In genomic region chr4:107979530-107979929, GRCm38 (mm10) we compare ENCODE assay signal across 9 mouse cellular contexts. TPM values are rescaled to one million over a fixed set of nuclear protein-coding genes. Genes with fewer than 3 reads are reported as not detected.
DNase-seq lines count a peak whose midpoint lies in the region; ATAC-seq and TF ChIP-seq lines count a peak whose summit lies in the region.
"Had no signal": no experiment of that assay in that cellular context is flagged by ENCODE, and none has a peak within 500 bp of the region (broad histone marks: within the 10 kb centered on the region; RNA-seq: fewer than 3 reads in every experiment).

No protein-coding gene starts in this region.

- no peaks in the 10 kb centered on the region for H3K27me3 ChIP-seq in midbrain, postnatal 0 days (ENCODE audit: insufficient read depth, low read length)
- H3K27me3 ChIP-seq in midbrain, embryonic 13.5 days, result no peaks in the 10 kb centered on the region
- no peaks in the 10 kb centered on the region for H3K27me3 ChIP-seq in kidney, embryonic 15.5 days

- H3K9me3 ChIP-seq in midbrain, postnatal 0 days (ENCODE audit: low read length), result no peaks in the 10 kb centered on the region
- no peaks in the 10 kb centered on the region for H3K9me3 ChIP-seq in midbrain, embryonic 13.5 days
- no peaks in the 10 kb centered on the region for H3K9me3 ChIP-seq in kidney, embryonic 15.5 days (replicated peaks)

- H3K4me2 ChIP-seq in midbrain, postnatal 0 days (ENCODE audit: low read depth, low read length, poor library complexity, severe bottlenecking), result no peak overlapping the region
- H3K4me2 ChIP-seq in midbrain, embryonic 13.5 days (replicated peaks), result no peak overlapping the region
- H3K4me2 ChIP-seq in kidney, embryonic 15.5 days, result no peak overlapping the region

- 26% methylated on average over 2 of the region's 2 CpGs for WGBS in midbrain, postnatal 0 days
- WGBS in midbrain, embryonic 13.5 days, result 29% methylated on average over 2 of the region's 2 CpGs
- WGBS in kidney, embryonic 15.5 days, result 28% methylated on average over 2 of the region's 2 CpGs

- no peak overlapping the region for H3K27ac ChIP-seq in midbrain, postnatal 0 days (ENCODE audit: low read depth, low read length)
- no peak overlapping the region for H3K27ac ChIP-seq in midbrain, embryonic 13.5 days
- peak overlapping the region; percentile 74 for H3K27ac ChIP-seq in kidney, embryonic 15.5 days
- H3K27ac ChIP-seq: macrophage had no signal

- no peaks in the 10 kb centered on the region for H3K4me1 ChIP-seq in midbrain, postnatal 0 days (ENCODE audit: insufficient read depth, low read length)
- H3K4me1 ChIP-seq in midbrain, embryonic 13.5 days (replicated peaks), result no peaks in the 10 kb centered on the region
- peaks cover 36% of the 10 kb centered on the region for H3K4me1 ChIP-seq in kidney, embryonic 15.5 days

- no peak overlapping the region for H3K9ac ChIP-seq in midbrain, postnatal 0 days (replicated peaks; ENCODE audit: low read length, poor library complexity, severe bottlenecking)
- no peak overlapping the region for H3K9ac ChIP-seq in midbrain, embryonic 13.5 days (replicated peaks)
- no peak overlapping the region for H3K9ac ChIP-seq in kidney, embryonic 15.5 days

- no peak for TF ChIP-seq CTCF in midbrain, postnatal 0 days (IDR thresholded peaks at IDR 0.05)

- no peak overlapping the region for H3K4me3 ChIP-seq in midbrain, postnatal 0 days (ENCODE audit: low read depth, low read length)
- no peak overlapping the region for H3K4me3 ChIP-seq in midbrain, embryonic 13.5 days (replicated peaks)
- no peak overlapping the region for H3K4me3 ChIP-seq in kidney, embryonic 15.5 days (replicated peaks)

- DNase-seq in cerebellum, postnatal 4 days (ENCODE audit: low spot score in 2 of 2), result no peak
- DNase-seq in midbrain, postnatal 0 days (ENCODE audit: low spot score), result peak; percentile 71
- DNase-seq in right cerebral cortex, postnatal 10 days (ENCODE audit: low spot score in 2 of 2), result peak; percentile 51 to 63
- no peak for DNase-seq in urinary bladder, postnatal 14 days (ENCODE audit: low spot score)
- DNase-seq in urinary bladder, postnatal 4 days (ENCODE audit: low spot score in 2 of 2), result no peak

- no peaks in the 10 kb centered on the region for H3K36me3 ChIP-seq in midbrain, postnatal 0 days (ENCODE audit: insufficient read depth, low read length)
- no peaks in the 10 kb centered on the region for H3K36me3 ChIP-seq in midbrain, embryonic 13.5 days
- no peaks in the 10 kb centered on the region for H3K36me3 ChIP-seq in kidney, embryonic 15.5 days

- peak; percentile 89 for ATAC-seq in cerebellum, adult (ENCODE audit: insufficient number of reproducible peaks, low FRiP score, low TSS enrichment)
- no peak for ATAC-seq in midbrain, postnatal 0 days (ENCODE audit: low FRiP score)
- no peak for ATAC-seq in midbrain, embryonic 13.5 days
- ATAC-seq in kidney, embryonic 15.5 days (replicated peaks; ENCODE audit: low FRiP score), result peak; percentile 52; the same call in 1 of the 2 replicates

RNA-seq across cellular contexts. Expression of gene Slc1a7, which starts 11.4 kb away (rescaled TPM):
- not detected in 2 replicates for total RNA-seq in midbrain, postnatal 0 days (2014; rRNA removed)
- polyA plus RNA-seq in midbrain, postnatal 0 days (2015; fragmentation: Nextera tagmentation; extraction: Ambion mirVana), result 0.10 and 0.16 TPM in 2 replicates
- polyA plus RNA-seq in midbrain, embryonic 13.5 days (2015; fragmentation: Nextera tagmentation; extraction: Ambion mirVana), result not detected in 2 replicates
- not detected in 2 replicates for polyA plus RNA-seq in kidney, embryonic 15.5 days (2015; fragmentation: Nextera tagmentation; extraction: Ambion mirVana)
- polyA plus RNA-seq: macrophage had no signal

RNA-seq across cellular contexts. Expression of gene Cpt2, which starts 56.1 kb away (rescaled TPM):
- 9.3 and 12.3 TPM in 2 replicates for total RNA-seq in midbrain, postnatal 0 days (2014; rRNA removed)
- polyA plus RNA-seq in midbrain, postnatal 0 days (2015; fragmentation: Nextera tagmentation; extraction: Ambion mirVana), result 10.2 and 12.1 TPM in 2 replicates
- polyA plus RNA-seq in midbrain, embryonic 13.5 days (2015; fragmentation: Nextera tagmentation; extraction: Ambion mirVana), result 21.6 and 21.9 TPM in 2 replicates
- 45.6 and 49.7 TPM in 2 replicates for polyA plus RNA-seq in kidney, embryonic 15.5 days (2015; fragmentation: Nextera tagmentation; extraction: Ambion mirVana)

Comparison
In these comparisons a context has a peak if more than half of its experiments do, and no peak if none do; other contexts are left out.
1. ATAC-seq: peak in cerebellum, adult (single experiment) and kidney, embryonic 15.5 days (single experiment); none in midbrain, postnatal 0 days (single experiment) and midbrain, embryonic 13.5 days (single experiment).
2. DNase-seq: peak in midbrain, postnatal 0 days (single experiment) and right cerebral cortex, postnatal 10 days (2 of 2); none in cerebellum, postnatal 4 days (0 of 2), urinary bladder, postnatal 14 days (single experiment) and urinary bladder, postnatal 4 days (0 of 2).